Comparison of ENCODE assay signal across 9 mouse cellular contexts in genomic region chr9:46314507-46314906, GRCm38 (mm10). TPM values are rescaled to one million over a fixed set of nuclear protein-coding genes. Genes with fewer than 3 reads are reported as not detected.
A peak's percentile ranks its signal among the peaks of the same experiment; 100 is the strongest.
DNase-seq lines count a peak whose midpoint lies in the region; ATAC-seq and TF ChIP-seq lines count a peak whose summit lies in the region.
"Had no signal": no experiment of that assay in that cellular context is flagged by ENCODE, and none has a peak within 500 bp of the region (broad histone marks: within the 10 kb centered on the region; RNA-seq: fewer than 3 reads in every experiment).

No protein-coding gene starts in this region.

- H3K27me3 ChIP-seq in MEL (ENCODE audit: control insufficient read depth in 1 of 2, insufficient read depth in 2 of 2, low read length in 2 of 2): no peaks in the 10 kb centered on the region
- H3K27me3 ChIP-seq in hindbrain, embryonic 13.5 days: peaks cover 7% of the 10 kb centered on the region; the same call in 1 of the 2 replicates
- H3K27me3 ChIP-seq in megakaryocyte, embryonic 14.5 days (replicated peaks): peaks cover 71% of the 10 kb centered on the region
- H3K27me3 ChIP-seq: limb, embryonic 15.5 days had no signal

- H3K4me2 ChIP-seq in hindbrain, embryonic 13.5 days: no peak overlapping the region
- H3K4me2 ChIP-seq: limb, embryonic 15.5 days had no signal

- ATAC-seq in hindbrain, embryonic 13.5 days (ENCODE audit: low FRiP score): peak; percentile 48

- H3K36me3 ChIP-seq in MEL (ENCODE audit: control insufficient read depth in 1 of 2, insufficient read depth in 2 of 2, low read length in 2 of 2): no peaks in the 10 kb centered on the region
- no peaks in the 10 kb centered on the region for H3K36me3 ChIP-seq in hindbrain, embryonic 13.5 days
- H3K36me3 ChIP-seq in megakaryocyte, embryonic 14.5 days (replicated peaks; ENCODE audit: low read length): no peaks in the 10 kb centered on the region
- H3K36me3 ChIP-seq: limb, embryonic 15.5 days had no signal

- H3K4me3 ChIP-seq in MEL (ENCODE audit: control insufficient read depth in 1 of 2, insufficient read depth in 1 of 2, low read depth in 2 of 2, low read length in 2 of 2): no peak overlapping the region
- no peak overlapping the region for H3K4me3 ChIP-seq in hindbrain, embryonic 13.5 days
- peak overlapping the region; percentile 39 for H3K4me3 ChIP-seq in megakaryocyte, embryonic 14.5 days (replicated peaks)
- H3K4me3 ChIP-seq: limb, embryonic 15.5 days had no signal

- DNase-seq in MEL (ENCODE audit: low read depth, low spot score): peak; percentile 79
- peak; percentile 81 for DNase-seq in brain, embryonic 14.5 days (ENCODE audit: low read depth)
- peak; percentile 33 for DNase-seq in fibroblast of lung, adult 2 months (ENCODE audit: low read depth)
- peak; percentile 46 to 60 for DNase-seq in layer of hippocampus, postnatal 25 days (ENCODE audit: extremely low spot score in 1 of 2, low spot score in 1 of 2)
- peak; percentile 66 for DNase-seq in right cerebral cortex, adult 18-20 months
- peak; percentile 53 to 58 for DNase-seq in urinary bladder, postnatal 36 days (ENCODE audit: low spot score in 2 of 2)

- 0% methylated on average over 4 of the region's 4 CpGs for WGBS in hindbrain, embryonic 13.5 days

- no peaks in the 10 kb centered on the region for H3K79me2 ChIP-seq in MEL (ENCODE audit: control insufficient read depth, insufficient read depth, low read length, poor library complexity)

- no peaks in the 10 kb centered on the region for H3K4me1 ChIP-seq in MEL (ENCODE audit: control insufficient read depth in 1 of 2, insufficient read depth in 2 of 2, low read length in 2 of 2)
- H3K4me1 ChIP-seq in hindbrain, embryonic 13.5 days (replicated peaks): peaks cover 27% of the 10 kb centered on the region
- peaks cover 13% of the 10 kb centered on the region for H3K4me1 ChIP-seq in megakaryocyte, embryonic 14.5 days

- no peak overlapping the region for H3K9ac ChIP-seq in MEL (ENCODE audit: control insufficient read depth, low read depth, low read length, poor library complexity, severe bottlenecking)
- no peak overlapping the region for H3K9ac ChIP-seq in hindbrain, embryonic 13.5 days
- H3K9ac ChIP-seq: limb, embryonic 15.5 days had no signal

- TF ChIP-seq RAD21 in MEL (IDR thresholded peaks at IDR 0.05; ENCODE audit: low read depth, low read length): peak; percentile 72

- no peaks in the 10 kb centered on the region for H3K9me3 ChIP-seq in MEL (replicated peaks; ENCODE audit: insufficient read depth, low read length)
- H3K9me3 ChIP-seq in hindbrain, embryonic 13.5 days: peaks cover 3% of the 10 kb centered on the region; the same call in 1 of the 2 replicates
- H3K9me3 ChIP-seq in megakaryocyte, embryonic 14.5 days: peaks cover 15% of the 10 kb centered on the region
- H3K9me3 ChIP-seq: limb, embryonic 15.5 days had no signal

- TF ChIP-seq EP300 in MEL (IDR thresholded peaks at IDR 0.05; ENCODE audit: low read depth in 1 of 2, low read length in 2 of 2): no peak

- H3K27ac ChIP-seq in MEL (ENCODE audit: control insufficient read depth, low read depth, low read length): no peak overlapping the region
- no peak overlapping the region for H3K27ac ChIP-seq in hindbrain, embryonic 13.5 days
- H3K27ac ChIP-seq: limb, embryonic 15.5 days had no signal

- TF ChIP-seq POLR2A in MEL (IDR thresholded peaks at IDR 0.05; ENCODE audit: control insufficient read depth in 1 of 2, insufficient read depth in 1 of 2, low read depth in 1 of 2, low read length in 2 of 2, poor library complexity in 1 of 2): no peak
- TF ChIP-seq POLR2A in brain, embryonic 14.5 days (IDR thresholded peaks at IDR 0.05; ENCODE audit: borderline replicate concordance, extremely low read depth, insufficient read depth, insufficient read length, poor library complexity, severe bottlenecking): no peak

- peak; percentile 90 to 98 (median 90) for TF ChIP-seq CTCF in MEL (IDR thresholded peaks at IDR 0.05 in 2 of 3, conservative IDR thresholded peaks at IDR 0.05 in 1 of 3; ENCODE audit: control insufficient read depth in 1 of 3, insufficient read depth in 1 of 3, low read depth in 2 of 3, low read length in 3 of 3, poor library complexity in 1 of 3, severe bottlenecking in 1 of 3)
- peak; percentile 95 for TF ChIP-seq CTCF in brain, embryonic 14.5 days (IDR thresholded peaks at IDR 0.05; ENCODE audit: borderline replicate concordance, extremely low read depth, insufficient read depth, insufficient read length)

TF ChIP-seq in MEL, 35 proteins besides CTCF, POLR2A, EP300 and RAD21:
- TF ChIP-seq SIN3A (IDR thresholded peaks at IDR 0.05; ENCODE audit: low read length) (no peak), MXI1 (IDR thresholded peaks at IDR 0.05; ENCODE audit: low read depth, low read length) (no peak), BHLHE40 (IDR thresholded peaks at IDR 0.05; ENCODE audit: borderline replicate concordance, low read depth, low read length) (no peak), ZKSCAN1 (IDR thresholded peaks at IDR 0.05; ENCODE audit: low read depth, low read length) (no peak), ELF1 (IDR thresholded peaks at IDR 0.05; ENCODE audit: low read depth, low read length) (peak; percentile 53; the same call in 1 of the 2 replicates), MYC (IDR thresholded peaks at IDR 0.05; ENCODE audit: low read depth, low read length) (0 out of 2 replicates have a peak, but pooled peaks have one; percentile 31), SMC3 (IDR thresholded peaks at IDR 0.05; ENCODE audit: low read depth, low read length) (peak; percentile 92), E2F4 (IDR thresholded peaks at IDR 0.05; ENCODE audit: borderline replicate concordance, low read depth, low read length) (no peak), MAZ (IDR thresholded peaks at IDR 0.05; ENCODE audit: low read depth, low read length) (no peak), CHD1 (IDR thresholded peaks at IDR 0.05; ENCODE audit: low read depth, low read length) (no peak), TAL1 (IDR thresholded peaks at IDR 0.05; ENCODE audit: low read length) (no peak), MAX (IDR thresholded peaks at IDR 0.05; ENCODE audit: low read length) (peak; percentile 54), NELFE (IDR thresholded peaks at IDR 0.05; ENCODE audit: low read depth, low read length) (no peak), MAFK (IDR thresholded peaks at IDR 0.05; ENCODE audit: borderline replicate concordance, low read depth, low read length) (no peak), HCFC1 (IDR thresholded peaks at IDR 0.05; ENCODE audit: low read depth, low read length) (no peak), ETS1 (IDR thresholded peaks at IDR 0.05; ENCODE audit: low read depth, low read length) (no peak), ZC3H11A (IDR thresholded peaks at IDR 0.05; ENCODE audit: low read depth, low read length) (peak; percentile 69), RCOR1 (IDR thresholded peaks at IDR 0.05; ENCODE audit: low read depth, low read length) (no peak), POLR2AphosphoS2 (IDR thresholded peaks at IDR 0.05; ENCODE audit: low read length) (no peak), TCF12 (IDR thresholded peaks at IDR 0.05; ENCODE audit: low read depth, low read length) (0 out of 2 replicates have a peak, but pooled peaks have one; percentile 7)
TF ChIP-seq in MEL: peak in this region for 6.

RNA-seq across cellular contexts. Expression of gene 4931429L15Rik, which starts 5.3 kb away (rescaled TPM):
- not detected in 2 replicates for total RNA-seq in MEL (2012; rRNA removed)
- not detected for polyA plus RNA-seq in MEL (2012; ENCODE audit: insufficient read depth in 1 of 2, insufficient read length in 2 of 2, low read depth in 1 of 2, low replicate concordance in 2 of 2, missing spikeins in 1 of 2)
- polyA plus RNA-seq in brain, embryonic 14.5 days (2012; rRNA removed): not detected in 2 replicates
- polyA plus RNA-seq in hindbrain, embryonic 13.5 days (2015; fragmentation: Nextera tagmentation; extraction: Ambion mirVana): not detected in 2 replicates
- total RNA-seq in layer of hippocampus, postnatal 25 days (2021): not detected
- polyA plus RNA-seq in megakaryocyte, embryonic 14.5 days (2012; ENCODE audit: insufficient read depth, low replicate concordance): not detected in 2 replicates
- polyA plus RNA-seq: limb, embryonic 15.5 days had no signal

RNA-seq across cellular contexts. Expression of gene Bud13, which starts 31.7 kb away (rescaled TPM):
- total RNA-seq in MEL (2012; rRNA removed): 13.5 and 13.9 TPM in 2 replicates
- 10 to 100 TPM in 1 of 2 experiments, not detected in 1; 26.3 TPM for polyA plus RNA-seq in MEL (2012; ENCODE audit: insufficient read depth in 1 of 2, insufficient read length in 2 of 2, low read depth in 1 of 2, low replicate concordance in 2 of 2, missing spikeins in 1 of 2)
- polyA plus RNA-seq in brain, embryonic 14.5 days (2012; rRNA removed): 15.8 and 17.8 TPM in 2 replicates
- polyA plus RNA-seq in hindbrain, embryonic 13.5 days (2015; fragmentation: Nextera tagmentation; extraction: Ambion mirVana): 17.5 and 18.3 TPM in 2 replicates
- 10 to 100 TPM; 10.2 to 13.0 TPM for total RNA-seq in layer of hippocampus, postnatal 25 days (2021)
- polyA plus RNA-seq in megakaryocyte, embryonic 14.5 days (2012; ENCODE audit: insufficient read depth, low replicate concordance): 4.0 and 8.1 TPM in 2 replicates

RNA-seq across cellular contexts. Expression of gene Zpr1, which starts 41.6 kb away (rescaled TPM):
- 87.0 and 99.7 TPM in 2 replicates for total RNA-seq in MEL (2012; rRNA removed)
- polyA plus RNA-seq in MEL (2012; ENCODE audit: insufficient read depth in 1 of 2, insufficient read length in 2 of 2, low read depth in 1 of 2, low replicate concordance in 2 of 2, missing spikeins in 1 of 2): 100 to 1,000 TPM in 1 of 2 experiments, not detected in 1; 171 TPM
- polyA plus RNA-seq in brain, embryonic 14.5 days (2012; rRNA removed): 37.3 and 39.1 TPM in 2 replicates
- polyA plus RNA-seq in hindbrain, embryonic 13.5 days (2015; fragmentation: Nextera tagmentation; extraction: Ambion mirVana): 60.2 and 61.1 TPM in 2 replicates
- total RNA-seq in layer of hippocampus, postnatal 25 days (2021): 10 to 100 TPM; 32.3 to 32.4 TPM
- 4.3 and 19.8 TPM in 2 replicates for polyA plus RNA-seq in megakaryocyte, embryonic 14.5 days (2012; ENCODE audit: insufficient read depth, low replicate concordance)

RNA-seq across cellular contexts. Expression of gene Apoa5, which starts 46.1 kb away (rescaled TPM):
- not detected in 2 replicates for total RNA-seq in MEL (2012; rRNA removed)
- polyA plus RNA-seq in MEL (2012; ENCODE audit: insufficient read depth in 1 of 2, insufficient read length in 2 of 2, low read depth in 1 of 2, low replicate concordance in 2 of 2, missing spikeins in 1 of 2): under 1 TPM in 1 of 2 experiments, not detected in 1; 0.04 TPM
- not detected in 2 replicates for polyA plus RNA-seq in brain, embryonic 14.5 days (2012; rRNA removed)
- not detected in 2 replicates for polyA plus RNA-seq in hindbrain, embryonic 13.5 days (2015; fragmentation: Nextera tagmentation; extraction: Ambion mirVana)
- total RNA-seq in layer of hippocampus, postnatal 25 days (2021): not detected
- polyA plus RNA-seq in megakaryocyte, embryonic 14.5 days (2012; ENCODE audit: insufficient read depth, low replicate concordance): not detected in 2 replicates
- polyA plus RNA-seq: limb, embryonic 15.5 days had no signal
